Mouse (Mus musculus) testis, postnatal 14 days (tissue): ENCODE measurements around the gene Gm28053.

Experiments
- DNase-seq: peaks from one replicate; pipeline ENCODE4 v3.0.0; 2021; ENCODE audit warnings: low spot score

The Gm28053 gene

DNA sequence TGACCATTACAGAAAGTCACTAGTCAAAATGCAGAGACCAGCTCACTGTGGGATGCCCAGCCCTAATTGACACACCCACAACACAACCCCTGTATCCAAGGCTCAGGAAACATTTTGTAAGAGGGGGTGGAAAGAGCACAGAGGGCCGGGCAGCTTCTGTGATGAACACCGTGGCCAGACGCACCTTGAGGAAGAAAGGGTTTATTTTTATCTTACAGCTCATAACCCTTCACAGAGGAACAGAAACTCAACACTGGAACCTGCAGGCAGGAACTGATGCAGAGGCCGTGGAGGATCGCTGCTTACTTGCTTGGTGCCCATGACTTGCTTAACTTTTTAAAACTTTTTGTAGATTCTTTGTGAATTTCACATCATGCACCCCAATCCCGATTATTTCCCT is 25.4 kb upstream of the Gm28053 start:
- no peak for DNase-seq

DNA sequence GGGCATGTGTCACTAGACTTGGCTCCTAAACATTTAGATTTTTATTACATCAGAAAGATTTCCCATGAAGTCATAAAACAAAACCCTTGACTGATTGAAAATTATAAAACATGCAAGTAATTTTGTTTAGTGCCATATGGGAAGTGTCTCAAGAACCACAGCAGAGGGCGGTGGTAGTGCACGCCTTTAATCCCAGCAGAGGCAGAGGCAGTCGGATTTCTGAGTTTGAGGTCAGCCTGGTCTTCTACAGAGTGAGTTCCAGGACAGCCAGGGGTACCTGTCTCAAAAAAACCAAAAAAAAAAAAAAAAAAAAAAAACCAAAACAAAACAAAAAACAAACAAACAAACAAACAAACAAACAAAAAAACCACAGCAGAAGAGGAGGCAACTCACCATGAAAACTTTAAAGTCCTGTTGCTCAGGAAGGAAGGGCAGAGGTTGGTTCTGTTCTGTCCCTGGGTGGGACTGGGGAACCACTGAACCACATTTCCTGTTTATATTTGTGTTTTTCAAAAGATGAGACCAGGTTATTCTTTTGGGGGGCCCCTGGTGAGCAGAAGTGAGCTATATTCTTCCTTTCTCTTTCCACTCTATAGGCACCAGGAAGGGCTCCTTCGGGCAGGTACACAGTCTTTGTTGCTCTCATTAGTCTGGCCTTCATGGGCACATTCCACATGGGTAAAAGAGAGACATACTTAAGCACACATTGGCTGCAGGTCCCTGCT is 21.4 kb upstream of the Gm28053 start:
- no peak for DNase-seq

DNA sequence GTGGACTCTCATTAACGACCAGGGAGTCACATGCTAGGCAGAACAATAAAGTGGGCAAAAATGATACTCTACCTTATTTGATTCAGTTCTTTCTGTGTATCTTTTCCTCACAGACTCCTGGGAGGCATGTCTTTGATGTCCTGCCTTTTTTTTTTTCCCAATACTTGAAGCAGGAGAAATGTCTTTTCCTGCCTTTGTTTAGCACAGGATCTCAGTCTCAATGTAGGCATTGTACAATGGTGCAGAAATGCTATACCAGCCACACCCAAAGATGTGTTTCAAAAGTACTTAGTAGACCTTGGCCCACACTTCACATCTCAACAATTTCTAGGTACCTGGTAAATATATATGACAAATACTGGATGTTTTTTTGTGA is 20.9 kb upstream of the Gm28053 start:
- no peak for DNase-seq

DNA sequence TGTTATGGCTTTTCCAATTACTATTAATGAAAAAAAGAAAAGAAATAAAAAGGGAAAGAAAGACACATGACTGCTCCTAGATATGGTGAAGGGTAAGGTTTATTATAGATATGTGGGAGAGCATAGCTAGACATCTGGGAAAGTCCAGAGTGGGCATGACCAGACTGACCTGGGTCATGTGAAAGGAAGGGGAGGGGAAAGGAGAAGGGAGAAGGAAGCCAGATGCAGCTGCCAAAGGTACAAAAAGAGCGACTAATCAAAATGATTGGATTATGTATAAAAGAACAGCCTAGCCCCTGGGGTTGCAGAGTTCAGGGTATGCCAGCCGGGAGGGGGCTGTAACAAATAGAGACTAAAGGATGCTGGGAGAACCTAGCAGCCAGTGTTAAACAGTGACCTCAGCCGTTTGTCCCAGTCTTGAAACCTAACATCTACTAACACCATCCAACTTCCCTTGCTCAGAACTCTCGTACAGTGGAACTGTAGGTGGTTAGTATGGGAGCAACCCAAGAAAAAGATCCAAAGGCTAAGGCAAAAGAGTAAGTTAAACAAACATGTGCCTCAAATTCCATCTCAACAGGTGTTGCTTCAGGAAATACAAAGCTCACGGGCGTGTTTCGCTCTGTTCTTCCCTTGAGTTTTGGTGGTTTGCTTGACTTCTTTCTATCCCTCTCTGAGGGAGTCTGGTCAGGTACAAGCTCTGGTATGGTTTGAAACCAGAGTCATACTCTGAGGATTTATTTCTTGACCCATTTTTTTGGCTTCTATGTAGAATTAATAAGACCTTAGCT is 20.1 kb upstream of the Gm28053 start:
- DNase-seq: no peak

DNA sequence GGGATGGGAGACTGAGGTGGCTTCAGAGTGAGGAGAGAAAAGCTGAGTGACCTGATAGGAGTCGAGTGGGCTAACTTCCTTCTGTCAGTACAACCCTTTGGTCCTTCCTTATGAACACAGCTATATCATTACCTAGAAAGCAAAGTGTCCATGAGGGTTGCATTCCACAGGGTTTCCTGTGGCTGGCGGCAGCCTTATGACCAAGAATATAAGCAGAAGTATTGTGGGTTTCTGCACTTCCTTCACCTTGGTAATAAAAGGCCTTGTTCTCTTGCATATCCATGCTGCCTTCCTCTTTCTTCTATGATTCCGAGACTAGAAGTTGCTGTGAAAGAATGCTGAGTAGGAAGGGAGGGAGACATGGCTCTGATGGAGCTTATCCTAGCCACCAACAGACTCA is 19.5 kb upstream of the Gm28053 start:
- no peak for DNase-seq

DNA sequence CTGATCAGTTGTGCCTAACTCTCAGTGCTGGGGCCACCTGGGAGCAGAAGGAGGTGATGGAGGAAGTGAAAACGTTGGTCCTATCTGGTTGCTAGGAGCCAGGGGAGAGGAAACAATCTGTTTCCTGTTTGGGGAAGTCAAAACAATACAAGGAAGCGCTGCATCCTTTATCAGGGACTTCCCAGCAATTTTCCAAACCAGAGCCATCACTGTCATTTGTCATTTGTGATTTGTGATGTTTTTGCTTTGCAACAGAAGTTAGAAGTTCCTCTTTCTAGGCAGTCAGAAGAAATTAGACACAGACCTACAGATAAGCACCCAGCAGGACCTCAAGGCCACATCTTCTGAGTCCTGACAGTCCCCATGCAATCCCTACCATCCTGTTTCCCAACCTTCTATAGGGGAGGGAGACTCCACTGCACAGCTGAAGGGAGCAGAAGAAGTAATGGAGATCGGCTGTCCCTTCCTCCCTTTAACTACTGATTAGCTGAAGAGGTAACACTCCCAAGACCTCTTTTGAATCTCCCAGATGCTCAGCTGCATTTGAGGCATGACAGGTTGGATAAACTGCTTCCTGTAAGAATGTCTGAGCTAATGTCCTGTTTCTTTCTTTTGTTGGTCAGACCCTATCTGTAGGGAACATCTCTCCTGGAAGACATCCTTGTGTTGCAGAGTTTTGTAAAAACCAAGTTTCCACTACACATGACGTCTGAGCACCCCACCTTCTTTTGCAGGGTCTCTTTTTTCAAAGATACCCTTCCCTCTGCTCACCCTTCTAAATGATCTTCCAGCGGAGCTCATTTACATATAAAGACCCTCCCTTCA is 17.9 kb upstream of the Gm28053 start:
- DNase-seq: no peak

DNA sequence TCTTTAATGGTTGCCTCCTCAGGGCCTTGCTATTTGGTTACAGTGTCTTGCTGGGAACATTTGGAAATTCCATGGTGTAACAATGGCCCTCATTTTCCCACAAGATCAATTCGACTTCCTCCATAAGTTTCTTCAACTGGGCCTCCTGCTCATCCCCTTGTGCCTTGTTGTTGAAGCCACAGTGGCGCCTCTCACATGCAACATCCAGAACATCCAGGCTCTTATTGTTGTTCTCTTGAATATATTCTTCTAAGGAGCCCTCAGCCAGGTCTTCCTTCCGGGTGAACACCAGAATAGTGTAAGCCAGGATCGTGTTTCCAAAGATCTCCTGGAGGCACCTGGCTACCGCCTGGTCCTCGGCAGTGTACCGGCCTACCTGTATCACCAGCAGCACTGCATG is 16.3 kb upstream of the Gm28053 start:
- no peak for DNase-seq

DNA sequence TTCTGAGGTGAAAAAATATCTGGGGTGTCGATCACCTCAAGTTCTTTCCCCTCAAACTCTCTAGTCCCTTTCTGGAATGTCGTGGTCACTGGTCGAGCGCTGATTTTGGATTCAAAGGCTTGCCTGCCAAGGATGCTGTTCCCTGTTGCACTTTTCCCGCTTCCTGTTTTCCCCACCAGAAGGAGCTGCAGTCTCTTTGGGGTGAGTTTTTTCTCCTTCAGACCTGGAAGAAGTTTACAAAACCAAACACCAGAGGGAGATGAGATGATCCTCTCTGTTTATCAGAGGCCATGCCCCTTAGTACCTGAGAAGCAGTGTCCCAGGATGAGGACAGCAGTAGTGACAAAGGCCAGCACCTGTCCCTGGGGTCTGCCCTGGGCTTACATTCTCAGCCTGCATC is 15.8 kb upstream of the Gm28053 start:
- DNase-seq: no peak

DNA sequence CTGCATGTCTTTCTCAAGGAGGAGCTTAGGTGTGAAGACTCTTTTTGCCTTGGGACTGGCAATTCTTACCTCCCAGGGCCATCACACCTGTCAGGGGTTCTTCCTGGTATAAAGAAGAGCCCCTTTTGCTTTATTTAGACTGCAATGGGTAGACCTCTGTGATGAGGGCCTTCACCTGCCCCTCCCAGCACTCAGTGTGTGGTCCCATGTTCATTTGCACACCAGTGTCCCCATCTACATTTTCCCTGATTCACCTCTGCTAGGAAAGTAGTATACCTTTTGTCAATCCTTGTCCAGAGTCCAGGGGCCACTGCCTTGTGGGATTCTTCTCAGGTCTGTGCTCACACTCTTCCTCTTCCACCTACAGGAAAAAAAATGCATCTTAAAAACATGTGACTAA is 14.3 kb upstream of the Gm28053 start:
- no peak for DNase-seq

DNA sequence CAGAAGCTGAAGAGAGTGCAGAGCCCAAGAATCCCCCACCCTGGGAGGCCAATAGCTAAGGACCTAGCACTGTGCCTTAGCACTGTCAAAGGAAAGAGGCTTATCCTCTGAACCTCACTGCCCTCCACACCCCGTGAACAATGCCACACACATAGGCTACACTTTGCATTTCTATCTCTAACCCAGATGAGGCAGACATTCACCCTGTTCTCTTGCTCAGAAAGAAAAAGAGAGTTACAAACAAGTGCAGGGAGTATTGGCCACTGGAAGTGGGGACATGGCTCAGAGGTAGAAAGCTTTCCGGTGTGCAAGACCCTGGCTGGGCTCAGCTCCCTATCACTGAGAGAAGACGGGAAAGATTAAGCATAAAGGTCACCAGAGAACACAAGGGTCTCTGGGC is 12.3 kb upstream of the Gm28053 start:
- no peak for DNase-seq

DNA sequence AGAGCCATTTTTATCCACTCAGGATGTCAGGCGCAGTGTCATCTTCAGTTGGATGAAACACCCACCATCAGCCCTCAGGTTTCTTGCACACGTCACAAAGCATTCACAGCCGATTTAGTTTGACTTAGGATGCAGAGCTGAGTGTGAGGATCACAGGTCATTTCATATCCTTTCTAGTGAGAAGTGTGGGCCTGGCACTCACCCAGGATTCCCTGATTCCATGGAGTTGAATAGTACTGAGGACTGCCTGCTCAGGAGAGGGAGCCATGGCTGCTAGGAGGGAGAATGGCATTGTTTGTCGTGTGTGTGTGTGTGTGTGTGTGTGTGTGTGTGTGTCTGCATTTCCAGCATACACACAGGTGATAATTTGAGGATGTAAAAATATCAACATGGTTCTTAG is 1.9 kb downstream of the Gm28053 start:
- DNase-seq: no peak

DNA sequence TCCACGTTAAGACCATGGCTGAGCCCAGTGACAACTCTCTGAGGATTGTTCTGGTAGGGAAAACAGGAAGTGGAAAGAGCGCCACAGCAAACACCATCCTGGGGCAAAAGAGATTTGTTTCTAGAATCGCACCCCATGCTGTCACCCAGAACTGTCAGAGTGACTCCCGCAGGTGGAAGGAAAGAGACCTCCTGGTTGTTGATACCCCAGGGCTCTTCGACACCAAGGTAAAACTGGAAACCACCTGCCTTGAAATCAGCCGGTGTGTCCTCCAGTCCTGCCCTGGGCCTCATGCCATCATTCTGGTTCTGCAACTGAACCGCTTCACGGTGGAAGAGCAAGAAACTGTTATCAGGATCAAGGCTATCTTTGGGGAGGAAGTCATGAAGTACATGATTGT is 5.1 kb downstream of the Gm28053 start:
- no peak for DNase-seq

DNA sequence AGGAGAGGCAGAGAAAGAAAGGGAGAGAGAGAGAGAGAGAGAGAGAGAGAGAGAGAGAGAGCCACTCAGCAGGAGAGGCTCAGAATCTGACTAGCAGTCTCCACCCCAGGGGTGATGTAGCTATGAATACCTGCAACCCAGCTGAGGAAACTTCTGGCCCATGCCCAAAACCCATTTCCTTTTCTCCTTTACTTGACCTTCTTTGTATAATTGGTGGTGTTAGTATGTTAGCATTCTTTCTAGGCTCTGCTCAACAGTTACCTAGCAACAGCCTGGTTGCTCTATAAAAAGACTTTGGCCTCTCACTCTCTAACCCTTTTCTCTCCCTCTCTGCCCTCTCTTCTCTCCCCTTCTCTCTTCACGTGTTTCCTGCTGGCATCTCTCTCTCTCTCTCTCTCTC is 7.1 kb downstream of the Gm28053 start:
- no peak for DNase-seq

DNA sequence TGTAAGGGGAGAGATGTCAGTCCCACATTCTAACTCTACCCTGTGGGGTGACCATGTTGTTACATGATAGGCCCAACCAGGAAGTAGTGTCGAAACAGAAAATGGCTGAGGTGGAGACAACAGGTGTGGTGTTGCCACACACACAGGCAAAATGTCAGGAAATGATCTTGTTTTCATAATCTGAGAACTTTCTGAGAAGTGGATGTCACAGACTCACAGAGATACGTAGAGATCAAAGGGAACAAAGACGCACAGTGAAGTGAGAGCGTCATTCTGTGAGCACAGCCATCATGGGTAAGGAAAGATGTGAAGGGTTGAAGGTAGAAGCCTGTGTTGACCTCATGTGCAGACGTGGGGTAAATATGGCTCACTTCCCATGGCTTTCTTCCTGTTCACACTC is 9.4 kb downstream of the Gm28053 start:
- DNase-seq: no peak

DNA sequence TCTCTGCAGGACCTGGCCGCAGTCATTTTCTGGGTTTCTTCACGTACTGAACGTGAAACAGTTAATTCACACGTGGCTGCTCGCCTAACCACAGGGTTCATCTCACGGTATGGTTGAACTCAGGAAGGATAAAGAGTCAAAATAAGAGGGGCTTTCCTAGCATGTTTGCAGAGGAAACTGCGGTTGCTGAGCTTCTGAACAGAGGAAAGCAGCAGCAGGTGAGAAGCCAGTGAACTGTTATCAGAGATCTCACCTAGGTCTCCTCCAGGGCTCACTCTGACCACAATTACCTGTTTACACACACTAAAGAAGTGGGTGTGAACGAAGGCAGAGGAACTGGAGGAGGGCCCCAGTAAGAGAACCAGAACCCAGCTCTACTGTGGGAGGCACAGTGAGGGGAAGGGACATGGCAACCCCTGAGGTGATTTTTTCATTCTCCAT is 14.5 kb downstream of the Gm28053 start:
- no peak for DNase-seq

DNA sequence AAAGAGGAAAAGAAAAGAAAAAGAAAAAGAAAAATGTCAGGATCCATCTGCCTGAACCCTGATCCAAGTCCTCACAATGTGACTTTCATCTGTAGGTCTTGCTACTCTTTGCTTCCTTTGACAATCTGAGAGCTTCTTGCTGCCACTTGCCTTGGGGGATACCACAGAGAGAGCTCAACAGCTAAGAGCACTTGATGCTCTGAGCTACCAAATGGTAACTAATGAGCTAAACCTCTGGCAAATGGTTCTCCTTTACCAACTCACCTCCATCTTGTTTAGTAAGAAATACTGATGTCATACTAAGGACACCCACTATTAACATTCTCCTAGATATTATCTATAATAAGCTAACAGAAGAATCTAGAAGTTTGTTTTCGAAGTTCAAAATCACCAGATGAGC is 15.3 kb downstream of the Gm28053 start:
- DNase-seq: no peak

DNA sequence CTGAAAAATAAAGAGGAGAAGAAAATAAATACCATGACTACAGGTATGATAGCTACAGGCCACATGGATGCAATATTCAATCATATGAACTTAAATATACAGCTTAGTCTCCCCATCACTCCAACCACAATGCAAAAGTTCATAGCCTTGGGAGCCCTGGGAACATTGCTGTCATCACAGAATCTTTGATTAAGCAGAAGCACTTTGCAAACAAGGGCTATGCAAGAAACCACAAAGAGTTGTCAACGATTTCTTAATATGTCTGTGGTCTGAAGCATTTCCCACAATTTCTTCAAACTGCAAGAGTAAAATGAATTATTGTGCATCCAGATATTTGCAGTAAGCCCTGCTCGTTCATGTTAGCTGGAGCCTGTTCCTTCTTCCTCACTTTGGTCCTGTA is 18.6 kb downstream of the Gm28053 start:
- DNase-seq: no peak

DNA sequence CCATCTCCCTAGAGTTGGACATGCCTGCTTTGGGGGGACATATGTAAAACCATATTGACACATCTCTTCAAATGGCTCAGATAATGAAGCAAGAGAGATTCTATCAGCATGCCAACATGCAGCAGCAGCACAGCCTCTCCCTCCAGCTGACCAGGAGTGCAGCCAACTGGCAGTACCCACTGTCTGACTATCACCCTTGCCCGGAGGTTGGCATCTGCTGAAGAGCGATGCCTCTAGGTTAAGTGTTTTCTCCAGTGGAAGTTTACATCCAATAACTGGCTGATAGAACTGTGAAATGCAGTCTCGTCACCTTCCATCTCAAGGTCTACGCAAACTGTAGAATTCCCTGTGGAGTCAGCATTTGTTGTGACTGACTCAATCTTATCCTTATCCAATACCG is 19.3 kb downstream of the Gm28053 start:
- no peak for DNase-seq

DNA sequence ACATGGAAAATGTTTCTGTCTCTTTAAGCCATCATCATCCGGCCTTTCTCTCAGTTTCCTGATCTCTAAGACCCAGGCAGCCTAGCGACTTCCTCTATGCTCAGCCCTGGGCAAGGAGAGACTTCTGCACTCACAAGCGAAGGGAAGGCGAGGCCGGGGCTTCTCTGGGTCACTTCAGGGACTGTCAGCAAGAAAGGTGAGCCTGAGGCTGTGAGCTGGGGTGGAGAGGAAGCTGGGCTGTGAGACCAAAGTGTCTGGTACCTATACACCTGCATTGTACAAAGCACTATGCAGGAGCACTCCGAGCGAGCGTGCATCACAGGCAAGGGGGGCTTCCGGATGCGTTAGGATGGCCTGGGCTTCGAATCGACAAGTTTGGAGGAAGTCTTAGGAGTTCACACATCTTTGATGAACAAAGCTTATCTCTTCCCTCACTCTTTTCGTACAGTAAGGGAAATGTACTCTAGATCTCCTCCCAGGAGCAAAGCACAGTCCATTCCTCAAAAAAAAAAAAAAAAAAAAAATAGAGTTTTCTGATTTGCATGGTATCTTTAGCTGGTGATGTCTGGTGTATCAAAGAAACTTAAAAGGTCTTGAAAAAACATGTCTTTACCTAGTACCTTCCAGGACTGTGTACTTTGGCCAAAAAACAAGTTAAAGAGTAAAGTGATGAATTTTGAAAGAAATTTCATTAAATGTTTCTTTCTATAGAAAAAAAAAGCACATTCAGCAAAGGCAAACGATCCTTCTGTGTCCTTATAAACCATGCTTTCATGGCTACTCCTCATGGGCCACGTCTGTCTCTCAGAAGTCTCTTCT is 20.8 kb downstream of the Gm28053 start, which contains the start of gene Gimap1:
Gimap1 (plus strand) TSS at position 94 of the 819 bp plus-strand sequence.
- DNase-seq: no peak

DNA sequence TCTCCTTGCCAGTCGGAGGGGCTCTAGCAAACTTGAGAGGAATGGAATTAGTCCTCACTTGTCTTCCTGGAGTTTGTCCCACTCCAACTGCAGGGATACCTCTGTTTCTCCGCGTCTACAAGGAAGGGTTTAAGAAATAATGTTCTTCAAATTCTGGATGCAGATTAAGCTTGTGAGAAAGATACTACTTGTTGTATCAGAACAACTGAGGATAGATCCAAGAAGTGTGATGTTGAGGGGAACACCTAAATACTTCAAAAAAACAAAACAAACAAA is 21.3 kb downstream of the Gm28053 start:
- no peak for DNase-seq

DNA sequence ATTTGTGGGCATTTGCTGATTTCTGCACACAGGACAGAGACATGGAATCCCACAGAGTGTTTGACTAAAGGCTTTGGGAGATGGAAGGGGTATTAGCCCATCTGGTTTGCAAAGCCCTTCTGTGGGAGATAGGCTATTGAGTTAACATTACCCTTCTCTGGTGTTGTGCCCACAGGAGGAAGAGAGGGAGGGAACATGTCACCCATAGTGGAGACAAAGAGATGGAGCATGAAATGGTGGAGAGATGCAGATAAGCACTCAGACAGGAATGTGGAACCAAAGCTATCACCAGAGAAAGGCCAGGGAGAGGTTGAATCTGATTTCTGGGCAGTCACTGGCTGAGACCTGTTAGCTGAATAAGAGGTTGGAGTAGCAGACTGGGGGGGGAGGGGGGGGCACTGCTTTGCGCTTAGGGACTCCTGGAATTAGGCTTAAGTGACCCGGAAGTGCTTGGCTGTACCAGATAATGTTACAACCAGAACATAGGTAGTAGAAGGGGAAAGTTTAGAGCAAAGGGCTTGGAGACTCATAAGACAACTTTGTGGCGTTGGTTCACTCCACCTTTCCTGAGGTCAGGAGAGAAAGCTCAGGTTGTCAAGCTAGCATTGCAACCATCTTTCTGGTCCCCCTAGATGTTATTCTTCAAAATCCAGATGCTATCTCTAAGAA is 22.2 kb downstream of the Gm28053 start:
- no peak for DNase-seq

DNA sequence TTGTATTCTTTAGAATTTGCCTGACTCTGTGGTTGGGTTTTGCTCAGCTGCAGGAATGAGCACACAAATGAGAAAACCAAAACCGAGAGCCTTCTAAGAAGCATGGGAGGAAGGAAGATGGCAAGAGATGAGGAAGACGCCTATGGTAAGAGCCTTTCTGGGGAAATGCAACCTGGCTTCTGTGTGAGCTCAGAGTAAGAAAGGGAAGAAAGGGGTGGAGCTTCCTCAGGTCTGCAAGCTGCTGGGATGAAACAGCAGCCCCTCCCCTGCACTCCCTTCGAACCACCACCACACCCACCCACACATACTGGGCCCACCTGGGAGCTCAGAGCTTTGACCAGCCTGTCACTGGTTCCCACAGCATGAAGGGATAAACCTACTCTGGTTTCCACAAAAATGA is 22.9 kb downstream of the Gm28053 start:
- no peak for DNase-seq
